ENCODE assay signal across 9 mouse cellular contexts in the genomic region with DNA sequence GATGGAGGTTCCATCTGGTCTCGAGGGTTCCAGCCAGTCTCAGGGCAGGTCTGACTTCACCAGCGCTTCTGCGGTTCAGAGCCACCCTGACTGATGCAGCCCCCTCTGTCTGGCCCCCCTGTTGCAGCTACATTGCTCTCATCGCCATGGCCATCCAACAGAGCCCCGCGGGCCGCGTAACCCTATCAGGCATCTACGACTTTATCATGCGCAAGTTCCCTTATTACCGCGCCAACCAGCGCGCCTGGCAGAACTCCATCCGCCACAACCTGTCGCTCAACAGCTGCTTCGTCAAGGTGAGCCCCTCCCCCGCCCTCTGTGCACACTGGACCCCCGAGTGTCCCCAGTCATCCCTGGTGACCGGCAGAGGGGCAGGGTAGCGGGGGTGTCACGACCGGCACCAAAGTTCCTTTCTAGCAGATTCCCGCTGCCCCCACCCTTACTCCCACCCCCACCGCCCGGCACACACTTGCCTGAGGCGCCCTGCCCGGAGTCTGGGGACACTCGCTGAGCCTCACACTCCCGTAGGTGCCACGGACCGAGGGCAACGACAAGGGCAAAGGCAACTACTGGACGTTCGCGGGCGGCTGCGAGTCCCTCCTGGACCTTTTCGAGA. TPM values are rescaled to one million over a fixed set of nuclear protein-coding genes. Genes with fewer than 3 reads are reported as not detected.
A peak's percentile ranks its signal among the peaks of the same experiment; 100 is the strongest.
DNase-seq lines count a peak whose midpoint lies in the region; ATAC-seq lines count a peak whose summit lies in the region.
"Had no signal": no experiment of that assay in that cellular context is flagged by ENCODE, and none has a peak within 500 bp of the region (broad histone marks: within the 10 kb centered on the region; RNA-seq: fewer than 3 reads in every experiment).

No protein-coding gene starts in this region.

- no peak for DNase-seq in kidney, adult 9 months
- peak; percentile 22 for DNase-seq in embryonic facial prominence, embryonic 14.5 days (ENCODE audit: low spot score)
- peak; percentile 52 for DNase-seq in limb, embryonic 10.5 days (ENCODE audit: low spot score)
- DNase-seq in ovary, adult 18-20 months (ENCODE audit: low spot score), result no peak
- DNase-seq in cerebellum, adult 11 months, result no peak
- no peak for DNase-seq in yolk sac, embryonic 10.5 days (ENCODE audit: low spot score)

- peak overlapping the region; percentile 43 for H3K4me3 ChIP-seq in kidney, embryonic 16.5 days (ENCODE audit: low read length)
- H3K4me3 ChIP-seq in embryonic facial prominence, embryonic 14.5 days (ENCODE audit: low read depth, low read length), result peak overlapping the region; percentile 37
- H3K4me3 ChIP-seq in limb, embryonic 10.5 days, result peak overlapping the region; percentile 46
- peak overlapping the region; percentile 20 for H3K4me3 ChIP-seq in neural tube, embryonic 13.5 days

- H3K27ac ChIP-seq in kidney, embryonic 16.5 days (ENCODE audit: low read length), result no peak overlapping the region
- no peak overlapping the region for H3K27ac ChIP-seq in embryonic facial prominence, embryonic 14.5 days (replicated peaks; ENCODE audit: low read depth, low read length)
- H3K27ac ChIP-seq in limb, embryonic 10.5 days, result no peak overlapping the region
- no peak overlapping the region for H3K27ac ChIP-seq in neural tube, embryonic 13.5 days (replicated peaks)

- H3K9me3 ChIP-seq in kidney, embryonic 16.5 days (ENCODE audit: low read length), result 0 out of 2 replicates have a peak, but pooled peaks cover 3% of the 10 kb centered on the region
- H3K9me3 ChIP-seq in embryonic facial prominence, embryonic 14.5 days (ENCODE audit: control insufficient read depth, low read length), result peaks cover 4% of the 10 kb centered on the region; the same call in 1 of the 2 replicates
- H3K9me3 ChIP-seq in limb, embryonic 10.5 days (replicated peaks), result no peaks in the 10 kb centered on the region
- no peaks in the 10 kb centered on the region for H3K9me3 ChIP-seq in neural tube, embryonic 13.5 days

- H3K4me1 ChIP-seq in kidney, embryonic 16.5 days (ENCODE audit: insufficient read depth, low read length), result peaks cover 17% of the 10 kb centered on the region
- H3K4me1 ChIP-seq in embryonic facial prominence, embryonic 14.5 days (ENCODE audit: control insufficient read depth, insufficient read depth, low read length), result peaks cover 8% of the 10 kb centered on the region
- peaks cover 16% of the 10 kb centered on the region for H3K4me1 ChIP-seq in limb, embryonic 10.5 days
- peaks cover 8% of the 10 kb centered on the region for H3K4me1 ChIP-seq in neural tube, embryonic 13.5 days (replicated peaks)

- H3K36me3 ChIP-seq in kidney, embryonic 16.5 days (ENCODE audit: insufficient read depth, low read length), result no peaks in the 10 kb centered on the region
- H3K36me3 ChIP-seq in embryonic facial prominence, embryonic 14.5 days (ENCODE audit: control insufficient read depth, insufficient read depth, low read length), result no peaks in the 10 kb centered on the region
- no peaks in the 10 kb centered on the region for H3K36me3 ChIP-seq in limb, embryonic 10.5 days
- H3K36me3 ChIP-seq in neural tube, embryonic 13.5 days, result no peaks in the 10 kb centered on the region

- H3K27me3 ChIP-seq in kidney, embryonic 16.5 days (ENCODE audit: insufficient read depth, low read length), result peaks cover 52% of the 10 kb centered on the region
- H3K27me3 ChIP-seq in embryonic facial prominence, embryonic 14.5 days (replicated peaks; ENCODE audit: control insufficient read depth, insufficient read depth, low read length), result peaks cover 64% of the 10 kb centered on the region
- peaks cover 78% of the 10 kb centered on the region for H3K27me3 ChIP-seq in limb, embryonic 10.5 days (ENCODE audit: low read depth, poor library complexity, severe bottlenecking)
- peaks cover 71% of the 10 kb centered on the region for H3K27me3 ChIP-seq in neural tube, embryonic 13.5 days

- peak overlapping the region; percentile 69 for H3K4me2 ChIP-seq in kidney, embryonic 16.5 days (replicated peaks; ENCODE audit: low read depth, low read length)
- H3K4me2 ChIP-seq in embryonic facial prominence, embryonic 14.5 days (ENCODE audit: low read depth, low read length), result peak overlapping the region; percentile 66
- H3K4me2 ChIP-seq in neural tube, embryonic 13.5 days, result peak overlapping the region; percentile 46

- WGBS in kidney, embryonic 16.5 days, result 2% methylated on average over 38 of the region's 39 CpGs
- WGBS in embryonic facial prominence, embryonic 14.5 days, result 4% methylated on average over 37 of the region's 39 CpGs
- WGBS in limb, embryonic 10.5 days, result 5% methylated on average over 39 of the region's 39 CpGs
- 3% methylated on average over 39 of the region's 39 CpGs for WGBS in neural tube, embryonic 13.5 days

- peak overlapping the region; percentile 39 for H3K9ac ChIP-seq in kidney, embryonic 16.5 days (replicated peaks; ENCODE audit: low read length)
- H3K9ac ChIP-seq in embryonic facial prominence, embryonic 14.5 days (ENCODE audit: low read depth, low read length), result no peak overlapping the region
- no peak overlapping the region for H3K9ac ChIP-seq in neural tube, embryonic 13.5 days

- no peak; the same call in 1 of the 2 replicates for ATAC-seq in kidney, embryonic 16.5 days (ENCODE audit: low FRiP score, low TSS enrichment)
- ATAC-seq in embryonic facial prominence, embryonic 14.5 days (ENCODE audit: low read depth), result no peak
- no peak for ATAC-seq in neural tube, embryonic 13.5 days (ENCODE audit: low read depth)

RNA-seq across cellular contexts. Expression of gene Gm5294, which starts 0.9 kb away (rescaled TPM):
- not detected in 2 replicates for polyA plus RNA-seq in kidney, embryonic 16.5 days (2015; fragmentation: Nextera tagmentation; extraction: Ambion mirVana)
- not detected in 2 replicates for polyA plus RNA-seq in embryonic facial prominence, embryonic 14.5 days (2014; fragmentation: Nextera tagmentation; extraction: Ambion mirVana)
- not detected in 2 replicates for polyA plus RNA-seq in limb, embryonic 10.5 days (2016; fragmentation: Nextera tagmentation; extraction: Ambion mirVana)
- polyA plus RNA-seq in neural tube, embryonic 13.5 days (2015; fragmentation: Nextera tagmentation; extraction: Ambion mirVana), result not detected in 2 replicates
- polyA plus RNA-seq: spleen, adult 2 months had no signal

Comparison
In these comparisons a context has a peak if more than half of its experiments do, and no peak if none do; other contexts are left out.
1. DNase-seq: peak in embryonic facial prominence, embryonic 14.5 days (single experiment) and limb, embryonic 10.5 days (single experiment); none in kidney, adult 9 months (single experiment), ovary, adult 18-20 months (single experiment), cerebellum, adult 11 months (single experiment) and yolk sac, embryonic 10.5 days (single experiment).
2. Peak in every context shown above with its lines, with median percentiles within 50 percentile points of each other: H3K4me2 ChIP-seq and H3K4me3 ChIP-seq.